Mouse (Mus musculus) hindbrain, embryonic 12.5 days (tissue): Measurements from ENCODE around the gene She. TPM values are rescaled to one million over a fixed set of nuclear protein-coding genes. Genes with fewer than 3 reads are reported as not detected.

Source experiments
- ATAC-seq: fragments of 200-750 bp; cut with Nextera tagmentation; 2 replicates; pipeline ENCODE4 v1.8.0; 2017; ENCODE audit warnings: moderate TSS enrichment; ENCODE audit not compliant: low FRiP score
- H3K27ac ChIP-seq: fragments of 300-500 bp; sonication (generic); 2 replicates; pipeline ENCODE4 v1.5.1; 2016; ENCODE audit warnings: mild to moderate bottlenecking
- H3K27me3 ChIP-seq: fragments of 300-500 bp; sonication (generic); 2 replicates; pipeline ENCODE4 v1.6.1; 2016; ENCODE audit warnings: mild to moderate bottlenecking
- H3K36me3 ChIP-seq: fragments of 300-500 bp; sonication (generic); 2 replicates; pipeline ENCODE4 v1.6.1; 2016; ENCODE audit warnings: mild to moderate bottlenecking
- H3K4me1 ChIP-seq: fragments of 300-500 bp; sonication (generic); 2 replicates; pipeline ENCODE4 v1.6.1; 2016
- H3K4me2 ChIP-seq: fragments of 300-500 bp; sonication (generic); replicated peaks from 2 replicates; pipeline ENCODE4 v1.6.1; 2016; ENCODE audit warnings: mild to moderate bottlenecking
- H3K4me3 ChIP-seq: fragments of 300-500 bp; sonication (generic); 2 replicates; pipeline ENCODE4 v1.5.1; 2016; ENCODE audit warnings: mild to moderate bottlenecking
- H3K9ac ChIP-seq: fragments of 300-500 bp; sonication (generic); 2 replicates; pipeline ENCODE4 v1.6.1; 2016; ENCODE audit warnings: mild to moderate bottlenecking, moderate library complexity
- H3K9me3 ChIP-seq: fragments of 300-500 bp; sonication (generic); replicated peaks from 2 replicates; pipeline ENCODE4 v1.6.1; 2016; ENCODE audit warnings: mild to moderate bottlenecking
- WGBS: fragments of 180-500 bp; shearing (Covaris S2); methylation state at CpG from one replicate; pipeline ENCODE4 v1.1.7; 2016; 5-methylcytosine and 5-hydroxymethylcytosine counted together
- polyA plus RNA-seq: library from polyadenylated mRNA; unstranded; fragments of >200 nt; fragmentation: Nextera tagmentation; extraction: Ambion mirVana; gene quantifications from 2 replicates; pipeline ENCODE4 v1.2.1, GENCODE M21; 2016

Gene She
- polyA plus RNA-seq, 1 experiment from 2014 or later, result 3.4 TPM

DNA sequence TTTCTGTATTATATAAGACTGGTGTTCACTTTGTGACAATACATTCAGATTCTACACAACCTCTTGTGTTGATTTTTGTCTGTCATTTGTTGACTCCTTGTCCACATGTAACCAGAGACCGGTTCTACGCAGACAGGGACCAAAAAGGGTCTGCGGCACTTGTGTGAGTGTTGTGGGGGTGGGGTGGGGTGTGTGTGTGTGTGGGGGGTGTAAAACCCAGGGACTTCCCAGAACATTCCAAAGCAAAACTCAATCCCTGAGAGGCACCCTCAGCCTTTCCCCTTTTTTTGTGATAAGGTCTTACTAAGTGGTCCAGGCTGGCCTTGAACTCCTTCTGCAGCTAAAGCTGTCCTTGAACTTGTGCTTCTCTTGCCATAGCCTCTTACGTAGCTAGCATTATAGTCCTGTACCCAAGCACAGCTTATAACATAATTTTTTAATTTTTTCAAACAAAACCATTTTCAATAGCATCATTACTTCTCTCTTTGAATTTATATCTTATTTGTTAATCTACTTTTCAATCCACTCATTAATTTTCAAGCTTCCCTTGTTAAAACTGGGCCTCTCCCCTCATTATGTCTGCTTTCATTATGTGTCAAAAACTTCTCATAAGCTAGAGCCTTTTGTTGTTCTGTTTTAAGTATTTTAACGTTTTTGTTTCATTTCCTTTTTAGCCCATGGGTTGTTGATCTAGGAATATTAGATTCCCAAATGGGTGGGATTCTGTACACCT, 30.2 kb upstream of the She start:
- Histone ChIP-seq H3K4me2 (no peak overlapping the region), H3K9ac (no peak overlapping the region), H3K27ac (no peak overlapping the region), H3K27me3 (no peaks in the 10 kb centered on the region), H3K4me3 (no peak overlapping the region), H3K4me1 (0 out of 2 replicates have a peak, but pooled peaks cover 3% of the 10 kb centered on the region), H3K36me3 (no peaks in the 10 kb centered on the region), H3K9me3 (no peaks in the 10 kb centered on the region)
- no peak for ATAC-seq
- 66% methylated on average over 5 of the region's 5 CpGs for WGBS

DNA sequence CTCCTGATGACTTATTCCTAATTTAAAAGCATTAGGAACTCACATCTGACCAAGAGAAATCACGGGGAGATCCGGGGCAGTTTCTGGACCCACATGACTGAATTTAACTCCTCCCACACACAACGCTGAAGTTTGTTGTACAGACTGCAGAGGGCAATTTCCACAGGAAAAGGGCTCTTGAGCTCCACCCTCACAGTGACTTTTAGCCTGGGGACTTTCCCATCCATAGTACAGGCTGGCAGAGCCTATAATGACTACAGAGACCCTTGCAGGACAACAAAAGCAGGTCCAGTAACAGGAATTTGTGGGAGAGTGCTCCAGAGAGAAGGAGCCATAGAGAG, 29.7 kb upstream of the She start:
- 48% methylated on average over 3 of the region's 3 CpGs for WGBS
- H3K36me3 ChIP-seq, result no peaks in the 10 kb centered on the region
- 0 out of 2 replicates have a peak, but pooled peaks cover 3% of the 10 kb centered on the region for H3K4me1 ChIP-seq
- no peak for ATAC-seq
- 0 out of 2 replicates have a peak, but pooled peaks cover 3% of the 10 kb centered on the region for H3K9me3 ChIP-seq
- H3K27ac ChIP-seq, result no peak overlapping the region
- no peaks in the 10 kb centered on the region for H3K27me3 ChIP-seq
- H3K4me3 ChIP-seq, result no peak overlapping the region
- H3K9ac ChIP-seq, result no peak overlapping the region
- no peak overlapping the region for H3K4me2 ChIP-seq

DNA sequence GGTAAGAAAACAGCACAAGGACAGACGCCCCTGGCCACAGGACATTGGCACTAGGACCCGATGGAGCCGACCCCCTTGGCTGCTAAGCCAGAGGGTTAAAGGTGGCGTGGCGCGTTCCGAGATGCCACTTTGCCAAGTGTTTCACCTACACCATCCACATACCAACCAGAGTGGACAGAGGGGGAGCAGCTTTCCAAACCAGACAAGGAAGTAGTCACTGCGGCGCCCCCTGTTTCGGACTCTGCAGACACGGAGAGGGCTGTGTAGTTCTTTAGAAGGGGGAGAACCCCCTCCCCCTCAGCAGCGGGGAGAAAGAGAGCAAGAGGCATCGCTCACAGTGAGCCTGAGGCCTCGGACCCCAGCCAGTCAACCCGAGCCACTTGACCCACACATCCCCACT, 28.3 kb upstream of the She start:
- Histone ChIP-seq H3K27me3 (no peaks in the 10 kb centered on the region), H3K9me3 (0 out of 2 replicates have a peak, but pooled peaks cover 3% of the 10 kb centered on the region), H3K9ac (no peak overlapping the region), H3K4me2 (no peak overlapping the region), H3K4me1 (0 out of 2 replicates have a peak, but pooled peaks cover 3% of the 10 kb centered on the region), H3K27ac (no peak overlapping the region), H3K4me3 (no peak overlapping the region), H3K36me3 (no peaks in the 10 kb centered on the region)
- WGBS, result 66% methylated on average over 15 of the region's 15 CpGs
- ATAC-seq, result no peak

DNA sequence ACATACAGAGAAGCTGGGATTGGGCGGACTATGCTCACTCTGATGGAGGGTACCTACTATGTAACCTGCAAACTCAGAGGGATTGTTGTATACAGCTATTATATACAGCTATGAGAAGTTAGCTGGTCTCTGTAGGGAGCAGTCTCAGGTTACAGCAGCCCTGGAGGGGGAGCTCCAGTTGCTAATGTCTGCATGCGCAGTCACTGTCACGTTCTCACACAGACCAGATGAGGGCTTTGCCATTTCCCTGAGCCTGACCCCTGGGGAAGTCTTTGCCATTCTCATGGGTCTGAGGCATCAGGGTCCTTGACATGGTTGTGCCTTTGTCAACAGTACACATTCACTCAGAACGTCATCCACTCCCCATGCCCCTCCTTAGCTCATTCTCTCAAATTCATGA, 26.0 kb upstream of the She start:
- Histone ChIP-seq H3K4me2 (no peak overlapping the region), H3K36me3 (no peaks in the 10 kb centered on the region), H3K9ac (no peak overlapping the region), H3K27me3 (no peaks in the 10 kb centered on the region), H3K27ac (no peak overlapping the region), H3K4me3 (no peak overlapping the region), H3K9me3 (0 out of 2 replicates have a peak, but pooled peaks cover 3% of the 10 kb centered on the region), H3K4me1 (no peaks in the 10 kb centered on the region)
- ATAC-seq, result no peak
- 67% methylated on average over 4 of the region's 4 CpGs for WGBS

DNA sequence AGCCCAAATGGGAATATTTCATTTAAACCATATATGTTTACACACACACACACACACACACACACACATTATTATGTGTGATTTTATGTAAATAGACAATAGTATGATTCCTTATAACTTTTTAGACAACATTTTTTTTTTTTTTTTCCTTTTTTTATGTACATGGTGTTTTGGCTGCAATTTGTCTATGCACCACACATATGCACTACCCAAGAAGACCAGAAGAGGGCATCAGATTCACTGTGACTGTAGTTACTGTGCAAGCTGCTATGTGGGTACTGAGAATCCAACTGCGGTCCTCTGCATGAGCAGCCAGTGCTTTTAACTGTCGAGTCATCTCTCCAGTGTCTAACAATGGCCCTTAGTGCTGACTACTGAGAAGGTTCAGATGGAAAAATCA, 24.4 kb upstream of the She start:
- Histone ChIP-seq H3K27ac (no peak overlapping the region), H3K4me3 (no peak overlapping the region), H3K4me2 (no peak overlapping the region), H3K9me3 (0 out of 2 replicates have a peak, but pooled peaks cover 6% of the 10 kb centered on the region), H3K27me3 (no peaks in the 10 kb centered on the region), H3K9ac (no peak overlapping the region), H3K36me3 (no peaks in the 10 kb centered on the region), H3K4me1 (no peaks in the 10 kb centered on the region)
- 82% methylated on average over 2 of the region's 2 CpGs for WGBS
- no peak for ATAC-seq

DNA sequence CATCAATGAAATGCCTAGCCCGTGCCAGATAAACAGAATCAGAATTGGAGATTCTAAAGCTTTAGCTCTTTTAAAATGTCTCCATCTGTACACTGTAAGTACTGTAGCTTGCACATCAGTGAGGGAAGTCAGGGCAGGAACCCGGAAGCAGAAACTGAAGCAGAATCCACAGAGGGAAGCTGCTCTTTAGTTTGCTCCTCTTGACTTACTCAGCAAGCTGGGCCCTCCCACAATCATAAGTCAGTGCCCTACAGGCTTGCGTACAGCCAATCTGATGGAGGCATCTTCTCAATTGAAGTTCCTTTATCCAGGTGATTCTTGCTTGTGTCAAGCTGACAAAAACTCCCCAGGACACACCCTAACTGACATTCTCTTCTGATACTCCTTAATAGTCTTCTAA, 24.0 kb upstream of the She start:
- Histone ChIP-seq H3K36me3 (no peaks in the 10 kb centered on the region), H3K9ac (no peak overlapping the region), H3K4me3 (no peak overlapping the region), H3K4me1 (no peaks in the 10 kb centered on the region), H3K4me2 (no peak overlapping the region), H3K27me3 (no peaks in the 10 kb centered on the region), H3K9me3 (0 out of 2 replicates have a peak, but pooled peaks cover 6% of the 10 kb centered on the region), H3K27ac (no peak overlapping the region)
- no peak for ATAC-seq
- 96% methylated on average over 3 of the region's 3 CpGs for WGBS

DNA sequence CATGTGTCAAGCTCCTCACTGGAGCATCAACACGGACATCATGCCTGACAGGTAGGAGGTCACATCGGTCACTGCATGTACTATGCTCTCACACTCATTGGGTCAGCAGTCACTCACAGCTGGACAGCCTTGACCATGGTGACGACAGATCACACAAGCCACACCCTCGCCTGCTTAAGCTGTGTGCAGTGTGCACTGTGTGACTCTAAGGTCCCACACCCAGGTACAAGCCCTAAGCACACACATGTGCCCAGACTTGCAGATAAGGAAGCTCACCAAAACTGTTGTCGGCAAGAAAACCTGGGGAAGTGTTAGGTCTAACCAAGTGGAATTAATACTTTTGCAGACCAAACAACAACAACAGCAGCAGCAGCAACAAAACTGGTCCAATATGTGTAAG, 23.3 kb upstream of the She start:
- WGBS, result 80% methylated on average over 5 of the region's 5 CpGs
- H3K9me3 ChIP-seq, result 0 out of 2 replicates have a peak, but pooled peaks cover 6% of the 10 kb centered on the region
- H3K4me3 ChIP-seq, result no peak overlapping the region
- no peaks in the 10 kb centered on the region for H3K36me3 ChIP-seq
- no peaks in the 10 kb centered on the region for H3K27me3 ChIP-seq
- H3K9ac ChIP-seq, result no peak overlapping the region
- H3K4me1 ChIP-seq, result no peaks in the 10 kb centered on the region
- H3K27ac ChIP-seq, result no peak overlapping the region
- H3K4me2 ChIP-seq, result no peak overlapping the region
- ATAC-seq, result no peak

DNA sequence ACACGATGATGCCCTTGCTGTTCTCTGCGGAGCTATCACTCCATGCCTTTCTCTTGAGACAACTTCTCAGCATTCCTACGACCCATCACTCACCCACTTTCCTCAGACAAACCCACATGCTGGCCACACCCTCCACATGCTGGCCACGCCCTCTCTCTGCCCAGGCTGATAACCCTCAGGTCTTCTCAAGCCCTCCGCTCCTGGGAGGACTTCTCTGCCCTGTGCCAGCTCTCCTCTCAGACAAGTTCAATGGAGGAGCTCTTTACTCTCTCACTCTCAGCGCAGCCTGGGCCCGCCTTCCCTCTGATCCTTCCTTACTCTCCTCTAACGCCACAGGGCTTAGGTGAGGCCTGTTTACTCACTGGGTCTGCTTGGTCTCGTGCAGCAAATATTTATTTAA, 22.5 kb upstream of the She start:
- H3K27me3 ChIP-seq, result no peaks in the 10 kb centered on the region
- no peak overlapping the region for H3K27ac ChIP-seq
- H3K4me3 ChIP-seq, result no peak overlapping the region
- H3K9ac ChIP-seq, result no peak overlapping the region
- WGBS, result 53% methylated on average over 9 of the region's 9 CpGs
- no peak overlapping the region for H3K4me2 ChIP-seq
- 0 out of 2 replicates have a peak, but pooled peaks cover 6% of the 10 kb centered on the region for H3K9me3 ChIP-seq
- no peaks in the 10 kb centered on the region for H3K36me3 ChIP-seq
- no peaks in the 10 kb centered on the region for H3K4me1 ChIP-seq
- ATAC-seq, result no peak

DNA sequence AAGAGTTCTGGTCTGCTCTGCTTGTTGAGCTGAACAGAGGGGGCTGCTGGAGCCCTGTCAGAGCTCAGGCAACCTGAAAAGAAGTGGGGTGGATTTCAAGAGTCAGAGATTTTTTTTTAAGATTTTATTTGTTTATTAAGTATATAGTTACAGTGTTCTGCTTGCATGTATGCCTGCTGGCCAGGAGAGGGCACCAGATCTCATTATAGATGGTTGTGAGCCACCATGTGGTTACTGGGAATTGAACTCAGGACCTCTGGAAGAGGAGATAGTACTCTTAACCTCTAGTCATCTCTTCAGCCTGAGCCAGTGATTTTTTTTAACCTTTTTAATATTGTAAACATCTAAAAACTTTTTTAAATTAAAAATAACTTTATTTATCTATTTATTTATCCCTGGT, 20.3 kb upstream of the She start:
- no peak for ATAC-seq
- Histone ChIP-seq H3K27me3 (no peaks in the 10 kb centered on the region), H3K4me3 (no peak overlapping the region), H3K9me3 (0 out of 2 replicates have a peak, but pooled peaks cover 6% of the 10 kb centered on the region), H3K4me1 (no peaks in the 10 kb centered on the region), H3K9ac (no peak overlapping the region), H3K4me2 (no peak overlapping the region), H3K27ac (no peak overlapping the region), H3K36me3 (no peaks in the 10 kb centered on the region)

DNA sequence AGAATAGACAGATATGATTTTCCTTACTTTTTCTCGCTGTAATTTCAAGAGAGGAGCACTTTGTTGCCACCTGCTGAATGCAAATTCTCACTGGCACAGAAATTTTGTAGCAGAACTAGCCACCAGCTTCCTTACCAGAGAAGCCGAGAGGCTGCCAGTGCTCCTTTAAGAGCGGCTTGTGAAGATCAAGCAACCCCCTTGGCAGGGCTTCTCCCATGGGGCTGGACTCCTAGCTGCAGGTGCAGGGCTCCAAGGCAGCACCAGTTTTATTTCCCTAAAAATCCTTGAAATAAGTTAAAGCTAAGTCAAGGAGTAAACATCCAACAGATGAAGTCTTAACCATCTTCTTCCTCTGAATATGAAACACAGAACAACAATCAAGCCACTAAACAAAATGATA, 19.0 kb upstream of the She start:
- ATAC-seq, result no peak
- no peak overlapping the region for H3K4me3 ChIP-seq
- H3K36me3 ChIP-seq, result no peaks in the 10 kb centered on the region
- 70% methylated on average over 3 of the region's 3 CpGs for WGBS
- no peak overlapping the region for H3K4me2 ChIP-seq
- H3K9me3 ChIP-seq, result 0 out of 2 replicates have a peak, but pooled peaks cover 3% of the 10 kb centered on the region
- H3K27me3 ChIP-seq, result no peaks in the 10 kb centered on the region
- H3K9ac ChIP-seq, result no peak overlapping the region
- no peak overlapping the region for H3K27ac ChIP-seq
- no peaks in the 10 kb centered on the region for H3K4me1 ChIP-seq

DNA sequence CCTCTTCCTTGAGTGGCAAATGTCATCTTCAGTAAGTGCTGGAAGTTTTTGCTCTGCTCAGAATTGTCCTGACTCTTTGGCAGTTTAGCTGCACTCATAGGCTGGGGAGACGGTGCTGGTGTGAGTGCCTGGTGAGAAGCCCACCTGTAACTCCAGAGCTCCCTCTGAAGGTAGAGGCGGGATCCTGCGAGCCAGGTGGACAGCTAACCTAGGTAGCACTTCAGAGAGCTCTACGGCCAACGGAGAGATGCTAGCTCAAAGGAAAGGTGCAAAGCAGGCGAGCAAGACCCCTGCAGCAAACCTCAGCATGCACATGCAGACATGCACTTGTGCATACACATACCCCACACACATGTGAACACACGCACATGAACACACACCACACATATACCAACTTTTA, 17.1 kb upstream of the She start:
- ATAC-seq, result no peak
- Histone ChIP-seq H3K4me2 (no peak overlapping the region), H3K9ac (no peak overlapping the region), H3K36me3 (no peaks in the 10 kb centered on the region), H3K4me3 (no peak overlapping the region), H3K4me1 (no peaks in the 10 kb centered on the region), H3K27ac (no peak overlapping the region), H3K9me3 (0 out of 2 replicates have a peak, but pooled peaks cover 3% of the 10 kb centered on the region), H3K27me3 (0 out of 2 replicates have a peak, but pooled peaks cover 1% of the 10 kb centered on the region)
- 72% methylated on average over 7 of the region's 7 CpGs for WGBS

DNA sequence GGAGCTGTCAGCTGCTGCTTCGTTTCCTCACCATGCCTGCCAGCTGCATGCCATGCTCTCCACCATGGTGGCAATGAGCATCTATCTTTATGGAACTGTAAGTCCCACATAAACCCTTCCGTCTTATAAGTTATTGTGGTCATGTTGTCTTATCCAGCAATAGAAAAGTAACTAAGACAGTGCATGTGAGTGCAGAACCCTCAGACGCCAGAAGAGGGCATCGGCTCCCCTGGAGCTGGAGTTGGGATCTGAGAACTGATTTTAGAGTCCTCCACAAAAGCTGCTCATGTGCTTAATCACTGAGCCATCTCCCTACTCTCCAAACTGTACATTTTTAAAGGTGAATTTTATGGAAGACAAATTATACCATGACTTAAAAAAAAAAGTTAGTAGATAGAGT, 14.1 kb upstream of the She start:
- Histone ChIP-seq H3K9ac (no peak overlapping the region), H3K27ac (no peak overlapping the region), H3K27me3 (0 out of 2 replicates have a peak, but pooled peaks cover 2% of the 10 kb centered on the region), H3K36me3 (no peaks in the 10 kb centered on the region), H3K4me1 (no peaks in the 10 kb centered on the region), H3K9me3 (no peaks in the 10 kb centered on the region), H3K4me3 (no peak overlapping the region), H3K4me2 (no peak overlapping the region)
- ATAC-seq, result no peak
- WGBS, result 61% methylated on average over 4 of the region's 4 CpGs

DNA sequence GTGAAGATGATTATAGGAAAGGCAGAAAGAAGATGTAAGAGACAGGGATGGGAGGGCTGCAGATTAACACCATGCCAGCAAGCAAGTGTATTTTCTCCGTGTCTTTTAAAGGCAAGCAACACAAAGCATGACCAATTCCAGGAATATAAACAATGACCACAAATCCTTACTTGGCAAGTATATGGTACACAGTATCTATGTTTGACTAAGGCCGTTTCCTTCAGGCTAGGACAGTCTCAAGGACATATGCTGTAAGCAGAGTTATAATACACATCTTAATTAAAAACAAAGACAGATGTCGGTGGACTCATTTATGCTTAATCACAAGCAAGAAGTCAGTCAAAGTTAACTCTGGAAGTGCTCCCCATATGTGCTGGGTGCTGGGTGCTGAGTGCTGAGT, 12.6 kb upstream of the She start:
- H3K9ac ChIP-seq, result no peak overlapping the region

More for the DNA sequence above, 12.6 kb upstream of the She start:
- 0 out of 2 replicates have a peak, but pooled peaks cover 2% of the 10 kb centered on the region for H3K27me3 ChIP-seq
- no peak overlapping the region for H3K27ac ChIP-seq
- no peak for ATAC-seq
- no peak overlapping the region for H3K4me2 ChIP-seq
- no peaks in the 10 kb centered on the region for H3K4me1 ChIP-seq
- 80% methylated on average over 3 of the region's 3 CpGs for WGBS
- H3K36me3 ChIP-seq, result no peaks in the 10 kb centered on the region
- H3K4me3 ChIP-seq, result no peak overlapping the region
- H3K9me3 ChIP-seq, result no peaks in the 10 kb centered on the region
